Mouse (Mus musculus): ENCODE measurements at regions not wholly inside any gene's neighbourhood (a gene's known extent, or its start where the extent isn't known, plus 50 kb on each side); places are given as distances from the start of the nearest gene placed in this dataset.

DNA sequence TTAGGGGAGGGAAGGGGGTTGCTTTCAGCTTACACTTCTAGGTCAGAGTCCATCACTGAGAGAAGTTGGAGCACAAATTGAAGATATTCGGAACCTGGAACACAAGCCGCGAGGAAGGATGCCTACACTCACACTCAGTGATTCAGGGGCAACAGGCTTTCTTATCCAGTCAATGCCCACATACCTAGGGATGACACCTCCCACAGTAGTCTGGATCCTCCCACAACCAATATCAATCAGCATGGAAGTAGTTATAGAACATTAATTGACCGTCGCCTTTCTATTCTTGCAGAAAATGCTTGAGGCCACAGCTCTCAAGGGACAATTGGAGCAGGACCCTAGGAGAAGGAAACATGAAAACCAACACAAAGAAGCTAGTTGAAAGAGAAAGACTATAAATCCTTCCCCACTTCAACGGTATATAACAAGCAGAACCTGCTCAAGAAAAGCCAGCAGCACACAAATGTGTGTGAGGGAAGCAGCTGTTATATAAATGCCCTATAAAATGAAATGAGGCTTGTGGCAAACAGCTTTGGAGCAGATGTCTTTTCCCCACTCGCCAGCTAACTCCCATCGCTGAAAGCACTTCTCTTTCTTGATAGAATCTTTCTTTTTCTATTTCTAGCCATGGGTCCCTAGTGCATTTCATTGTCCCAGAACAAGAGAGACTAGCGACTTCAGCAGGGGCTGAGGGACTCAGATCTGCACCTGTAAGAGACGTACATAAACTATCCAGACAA lies 70.1 kb upstream of the Alg10b start:
- Histone ChIP-seq H3K27me3 (ENCODE audit: control insufficient read depth, insufficient read depth, low read length) (no peaks in the 10 kb centered on the region), H3K36me3 (ENCODE audit: control insufficient read depth, insufficient read depth, low read length) (no peaks in the 10 kb centered on the region), H3K4me1 (ENCODE audit: control insufficient read depth, insufficient read depth, low read length) (no peaks in the 10 kb centered on the region), H3K9me3 (ENCODE audit: control insufficient read depth, low read length) (no peaks in the 10 kb centered on the region), H3K4me2 (replicated peaks; ENCODE audit: low read depth, low read length, severe bottlenecking) (no peak overlapping the region), H3K27ac (replicated peaks; ENCODE audit: low read depth, low read length) (no peak overlapping the region), H3K4me3 (replicated peaks; ENCODE audit: low read length) (no peak overlapping the region), H3K9ac (ENCODE audit: low read depth, low read length, severe bottlenecking) (no peak overlapping the region)
- no peak for TF ChIP-seq POLR2A (IDR thresholded peaks at IDR 0.05; ENCODE audit: borderline replicate concordance, extremely low read depth, insufficient read depth, insufficient read length)
- WGBS: 38% methylated on average over 10 of the region's 10 CpGs
- DNase-seq (ENCODE audit: low spot score) (peak; percentile 58), ATAC-seq (ENCODE audit: low FRiP score, low read depth) (peak; percentile 60; the same call in 1 of the 2 replicates)
